Mouse (Mus musculus): Measurements from ENCODE around the gene Amz1.

Amz1 gene

DNA sequence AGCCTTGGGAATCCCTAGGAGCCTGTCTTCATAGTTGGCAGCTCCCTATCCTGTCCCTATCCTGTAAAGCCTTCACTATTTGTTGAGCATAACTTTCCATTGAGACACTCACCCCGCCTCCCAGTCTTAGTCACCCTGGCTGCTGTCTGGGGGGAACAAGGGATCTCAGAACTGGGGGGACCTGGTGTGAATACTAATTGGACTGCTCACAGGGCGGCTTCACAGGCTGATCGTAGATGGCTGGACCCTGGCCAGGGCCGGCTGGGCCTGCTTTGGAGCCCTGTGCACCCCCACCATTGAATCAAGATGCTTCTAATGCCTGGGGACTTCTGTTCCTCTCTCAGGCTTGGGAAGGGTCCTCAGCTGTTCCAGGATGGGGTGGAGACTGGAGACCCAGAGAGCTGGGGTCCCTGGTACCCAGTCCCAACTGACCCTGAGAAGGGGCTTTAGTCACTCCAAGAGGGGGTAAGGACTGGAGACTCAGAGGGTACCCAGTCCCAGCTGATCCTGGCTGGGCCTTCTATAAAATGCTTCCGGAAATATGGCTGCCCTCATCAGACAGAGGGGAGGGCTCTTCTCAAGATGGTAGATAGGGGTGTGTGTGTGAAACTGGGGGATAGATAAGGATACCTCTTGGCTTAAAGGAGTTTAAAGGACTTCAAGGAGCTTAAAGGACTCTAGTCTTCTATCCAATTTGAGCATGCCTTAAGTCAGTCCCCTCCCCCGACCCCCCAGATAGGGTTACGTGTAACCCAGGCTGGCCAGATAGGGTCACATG, 2.3 kb downstream of the Amz1 start:
- DNase-seq (ENCODE audit: low spot score) = no peak

DNA sequence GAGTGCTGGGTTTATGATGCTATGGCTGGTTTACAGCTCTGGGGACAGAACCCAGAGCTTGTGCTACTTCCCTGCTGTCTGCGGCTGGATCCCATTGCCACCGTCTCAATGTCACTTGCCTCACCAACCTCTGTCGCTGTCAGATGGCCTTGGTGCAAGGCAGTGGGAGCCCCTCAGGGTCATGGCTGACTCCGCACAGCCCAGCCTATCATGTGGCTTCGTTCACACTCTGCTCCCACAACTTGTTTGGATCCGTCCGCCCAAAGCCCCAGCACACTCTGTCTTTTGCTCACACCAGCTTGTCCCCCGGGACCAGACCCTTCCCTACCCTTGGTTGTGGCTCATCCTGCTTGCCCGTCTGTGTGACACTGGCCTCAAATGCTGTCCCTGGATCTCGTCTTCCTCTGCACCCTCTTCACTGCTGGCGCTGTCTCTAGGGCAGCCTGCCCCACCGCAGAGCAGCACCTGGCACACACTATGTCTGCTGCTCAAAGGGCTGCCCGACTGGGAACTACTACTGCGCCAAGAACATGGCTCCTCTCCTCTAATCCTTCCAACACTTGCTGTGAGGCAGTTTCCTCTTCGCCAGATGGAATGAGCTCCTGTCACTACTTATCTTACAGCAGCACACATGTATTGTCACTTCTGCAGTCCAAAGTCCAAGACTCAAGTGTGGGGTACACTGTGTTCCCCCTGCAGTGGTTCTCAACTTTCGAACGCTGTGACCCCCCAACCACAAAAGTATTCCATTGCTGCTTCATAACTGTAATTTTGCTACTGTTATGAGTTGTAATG, 3.2 kb downstream of the Amz1 start:
- no peak for DNase-seq (ENCODE audit: low spot score)

DNA sequence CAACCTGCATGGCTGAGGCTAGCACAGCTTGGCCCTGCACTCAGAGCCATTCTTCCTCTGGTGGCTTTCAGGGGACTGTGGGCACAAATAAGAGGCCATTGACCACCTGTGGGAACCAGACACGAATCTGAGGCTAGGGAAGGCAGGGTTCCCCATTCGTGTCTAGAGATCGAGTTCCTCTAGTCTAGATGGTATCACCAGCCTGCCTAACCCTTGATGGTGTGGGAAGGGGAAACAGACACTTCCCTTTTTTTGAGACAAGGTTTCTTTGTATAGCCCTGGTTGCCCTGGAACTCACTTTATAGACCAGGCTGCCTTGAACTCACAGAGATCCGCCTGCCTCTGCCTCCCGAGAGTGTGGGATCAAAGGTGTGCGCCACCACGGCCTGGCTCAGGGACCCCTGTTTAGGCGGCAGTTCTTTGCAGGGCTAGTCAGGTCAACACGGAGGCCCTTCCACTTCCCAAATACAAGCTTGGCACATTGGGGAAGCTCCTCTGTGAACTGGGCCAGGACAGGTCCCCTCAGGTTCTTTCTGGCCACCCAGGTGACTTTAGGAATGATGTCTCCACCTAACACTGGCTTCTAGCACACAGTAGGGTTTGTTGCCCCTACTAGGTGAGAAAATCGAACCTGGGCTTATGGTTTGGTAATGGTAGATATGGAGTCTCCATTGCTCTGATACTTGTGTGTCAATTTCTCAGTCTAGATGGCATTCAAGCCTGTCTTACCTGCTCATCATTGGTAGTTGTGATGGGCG, 7.3 kb downstream of the Amz1 start:
- no peak for DNase-seq (ENCODE audit: low spot score)

DNA sequence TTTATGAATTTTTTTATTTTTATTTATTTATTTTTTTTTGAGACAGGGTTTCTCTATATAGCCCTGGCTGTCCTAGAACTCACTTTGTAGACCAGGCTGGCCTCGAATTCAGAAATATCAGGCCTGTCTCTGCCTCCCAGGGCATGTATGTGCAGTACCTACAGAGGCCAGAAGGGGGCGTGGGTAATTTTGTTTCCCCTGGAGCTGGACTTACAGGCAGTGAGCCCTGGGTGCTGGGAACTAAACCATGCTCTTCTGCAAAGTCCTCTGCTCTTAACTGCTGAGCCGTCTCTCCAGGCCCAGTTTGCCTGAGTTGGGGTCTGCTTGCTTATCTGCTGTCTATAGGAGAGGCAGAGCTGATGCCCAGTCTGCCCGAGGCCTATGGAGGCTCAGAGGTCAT, 8.3 kb downstream of the Amz1 start:
- DNase-seq (ENCODE audit: low spot score) = no peak

DNA sequence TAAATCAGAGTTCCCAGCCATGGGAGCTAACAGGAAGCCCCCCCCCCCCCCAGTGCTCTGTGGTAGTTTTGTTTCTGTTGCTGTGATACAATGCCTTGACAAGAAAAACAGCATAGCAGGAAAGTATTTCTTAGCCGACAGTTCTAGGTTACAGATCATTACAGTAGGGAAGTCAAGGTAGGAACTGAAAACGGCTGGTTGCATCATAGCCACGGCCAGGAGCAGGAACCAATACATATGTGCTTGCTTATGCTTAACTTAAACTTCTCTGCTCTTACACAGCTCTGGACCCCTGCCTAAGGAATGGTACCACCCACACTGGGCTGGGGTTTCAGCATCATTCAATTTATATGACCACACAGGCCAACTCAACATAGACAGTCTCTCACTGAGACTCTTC, 9.4 kb downstream of the Amz1 start:
- DNase-seq (ENCODE audit: low spot score) = no peak

- DNase-seq (ENCODE audit: low spot score) = no peak
These were observed 11.4 kb downstream of the Amz1 start for GRCm38 (mm10) chr5:140735297-140735696.

GRCm38 (mm10) chr5:140736166-140736565, 12.2 kb downstream of the Amz1 start:
- no peak for DNase-seq (ENCODE audit: low spot score)

DNA sequence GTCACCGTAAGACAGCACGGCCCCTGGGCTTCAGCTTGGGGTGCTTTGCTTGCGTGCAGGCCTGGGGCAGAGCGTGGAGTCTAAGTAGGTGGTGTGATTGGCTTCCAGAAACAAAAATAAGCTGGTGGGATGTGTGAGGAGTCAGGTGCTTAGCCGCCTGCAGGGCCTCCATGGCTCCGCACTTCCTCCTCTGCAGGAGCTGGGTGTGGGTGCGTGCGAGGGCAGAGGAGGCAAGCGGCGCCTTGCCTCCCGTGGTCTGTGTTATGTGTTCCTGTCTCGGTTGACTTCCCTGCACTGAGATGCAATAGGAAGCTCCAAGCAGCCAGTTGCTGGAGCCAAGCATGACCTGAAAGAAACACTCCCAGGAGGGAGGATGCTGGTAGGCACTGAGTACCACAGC, 15.9 kb downstream of the Amz1 start:
- DNase-seq (ENCODE audit: low spot score) = no peak

DNA sequence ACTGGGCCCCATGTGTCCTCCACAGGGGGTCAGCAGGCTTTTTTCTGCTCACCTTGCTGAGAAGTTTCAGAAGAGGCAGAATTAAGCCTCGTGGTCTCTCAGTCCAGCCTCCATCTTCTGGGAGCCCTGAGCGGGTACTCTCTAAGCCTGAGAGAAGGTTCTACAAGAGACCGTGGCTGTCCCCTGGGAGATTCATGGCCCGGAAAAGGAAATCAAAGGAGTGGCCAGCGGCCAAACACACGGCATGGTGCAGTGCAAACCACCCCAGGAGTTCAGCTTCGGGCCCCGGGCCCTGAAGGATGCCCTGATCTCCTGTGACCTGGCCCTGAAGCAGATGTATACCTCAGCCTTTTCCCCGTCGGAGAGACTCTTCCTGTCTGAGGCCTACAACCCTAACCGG, 17.1 kb downstream of the Amz1 start:
- no peak for DNase-seq (ENCODE audit: low spot score)

DNA sequence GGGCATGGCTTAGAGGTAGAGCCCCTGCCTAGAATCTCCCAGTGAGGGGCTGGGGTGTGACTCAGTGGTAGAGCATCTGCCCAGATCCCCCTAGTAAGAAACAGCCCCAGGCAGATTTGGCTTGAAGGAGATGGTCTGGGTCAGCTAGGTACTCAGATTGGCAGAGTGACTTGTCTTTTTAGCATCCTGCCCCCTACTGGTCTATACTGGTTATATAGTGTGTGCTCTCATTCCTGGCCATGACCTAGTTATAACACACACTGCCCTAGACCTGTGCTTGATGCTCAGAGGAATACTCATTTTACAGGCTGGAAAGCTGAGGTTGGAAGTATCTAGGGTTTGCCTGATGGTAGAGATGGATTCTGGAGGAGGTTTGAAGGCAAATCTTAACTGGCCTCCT, 17.9 kb downstream of the Amz1 start:
- no peak for DNase-seq (ENCODE audit: low spot score)

DNA sequence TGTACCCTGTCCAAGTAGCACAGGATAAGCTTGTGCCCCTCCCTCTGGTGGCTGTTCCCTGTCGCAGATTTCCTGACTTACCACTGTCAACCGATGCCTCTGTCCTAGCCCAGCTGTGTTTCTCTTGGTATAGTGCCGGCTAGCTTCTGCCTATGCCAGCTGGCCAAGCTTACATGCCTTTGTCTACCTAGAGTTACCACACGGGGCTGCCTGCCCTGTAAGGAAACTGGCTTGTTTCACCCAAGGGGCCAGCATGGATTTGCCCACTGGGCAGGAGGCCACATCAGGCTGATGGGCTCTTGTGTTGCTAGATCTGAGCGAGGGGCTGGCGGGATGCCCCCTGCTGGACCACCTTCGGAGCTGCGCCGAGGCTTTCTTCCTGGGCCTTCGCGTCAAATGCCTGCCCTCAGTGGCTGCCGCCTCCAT, 19.8 kb downstream of the Amz1 start:
- no peak for DNase-seq (ENCODE audit: low spot score)

- no peak for DNase-seq (ENCODE audit: low spot score)
These were observed 24.5 kb downstream of the Amz1 start for GRCm38 (mm10) chr5:140748425-140748824.

DNA sequence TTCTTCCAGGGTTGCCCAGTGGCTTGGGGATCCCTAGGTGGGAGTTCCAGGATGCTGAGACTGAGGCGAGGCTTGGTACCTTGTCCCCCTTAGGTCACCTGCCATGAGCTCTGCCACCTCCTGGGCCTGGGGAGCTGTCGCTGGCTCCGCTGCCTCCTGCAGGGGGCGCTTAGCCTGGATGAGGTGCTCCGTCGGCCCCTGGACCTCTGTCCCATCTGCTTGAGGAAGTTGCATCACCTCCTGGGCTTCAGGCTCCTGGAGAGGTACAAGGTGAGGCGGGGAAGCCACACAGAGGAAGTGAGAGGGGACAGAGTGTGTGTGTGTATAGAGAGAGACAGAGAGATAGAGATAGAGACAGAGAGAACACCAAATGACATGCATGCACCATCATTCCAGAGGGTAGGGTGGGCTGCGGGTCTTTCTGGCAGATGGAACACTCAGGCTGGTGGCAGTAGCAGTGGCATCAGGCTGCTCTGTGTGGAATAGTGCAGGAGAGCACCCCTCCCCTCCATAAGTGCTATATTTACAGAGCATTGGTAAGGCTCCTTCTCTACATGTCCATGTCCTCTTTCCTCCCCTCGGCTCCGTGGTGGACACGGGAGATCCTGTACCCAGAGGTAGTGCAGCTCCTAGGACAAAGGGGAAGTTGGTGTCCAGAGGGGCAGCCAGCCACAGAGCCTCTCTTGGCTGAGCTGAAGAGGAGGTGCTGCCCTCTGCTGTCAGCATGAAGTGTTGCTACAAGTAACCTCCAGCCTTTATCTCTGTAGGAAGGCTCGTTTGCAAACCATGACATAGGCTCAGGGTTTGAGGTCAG, 25.3 kb downstream of the Amz1 start:
- peak; percentile 27 for DNase-seq (ENCODE audit: low spot score)

DNA sequence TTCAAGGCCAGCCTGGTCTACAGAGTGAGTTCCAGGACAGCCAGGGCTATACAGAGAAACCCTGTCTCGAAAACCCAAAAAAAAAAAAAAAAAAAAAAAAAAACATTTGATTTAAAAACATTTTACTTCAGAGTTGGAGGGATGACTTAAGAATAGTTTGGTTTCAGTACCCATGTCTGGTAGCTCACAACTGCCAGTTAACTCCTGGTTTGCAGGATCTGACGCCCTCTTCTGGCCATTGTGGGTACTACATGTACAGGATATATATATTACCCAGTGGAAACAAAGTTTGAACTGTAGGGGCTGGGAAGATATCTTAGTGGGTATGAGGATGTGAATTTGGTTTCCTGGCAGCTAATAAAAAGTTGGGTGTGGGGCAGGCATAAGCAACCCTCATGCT, 27.0 kb downstream of the Amz1 start:
- DNase-seq (ENCODE audit: low spot score) = no peak

- DNase-seq (ENCODE audit: low spot score) = no peak
These were observed 28.1 kb downstream of the Amz1 start for GRCm38 (mm10) chr5:140752041-140752440.

GRCm38 (mm10) chr5:140752639-140753038, 28.7 kb downstream of the Amz1 start:
- no peak for DNase-seq (ENCODE audit: low spot score)

DNA sequence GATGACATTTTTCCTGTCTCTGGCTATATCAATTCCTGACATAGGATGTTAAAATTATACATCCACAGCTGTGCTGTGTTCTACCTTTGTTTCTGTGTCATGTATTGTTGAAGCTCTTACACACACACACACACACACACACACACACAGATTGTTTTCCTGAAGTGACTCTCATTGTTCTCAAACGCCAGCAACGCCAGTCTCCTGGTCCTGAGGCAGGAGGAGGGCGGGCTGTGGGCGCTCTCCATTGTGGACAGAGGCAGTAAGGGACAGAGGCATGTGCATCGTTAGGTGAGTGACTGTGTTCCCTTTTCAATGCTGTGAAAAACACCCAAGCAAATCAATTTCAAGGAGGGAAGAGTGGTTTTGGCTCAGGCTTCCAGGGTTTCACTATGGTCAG, 29.3 kb downstream of the Amz1 start:
- DNase-seq (ENCODE audit: low spot score) = no peak

GRCm38 (mm10) chr5:140758864-140759263, 34.9 kb downstream of the Amz1 start:
- DNase-seq (ENCODE audit: low spot score) = no peak

DNA sequence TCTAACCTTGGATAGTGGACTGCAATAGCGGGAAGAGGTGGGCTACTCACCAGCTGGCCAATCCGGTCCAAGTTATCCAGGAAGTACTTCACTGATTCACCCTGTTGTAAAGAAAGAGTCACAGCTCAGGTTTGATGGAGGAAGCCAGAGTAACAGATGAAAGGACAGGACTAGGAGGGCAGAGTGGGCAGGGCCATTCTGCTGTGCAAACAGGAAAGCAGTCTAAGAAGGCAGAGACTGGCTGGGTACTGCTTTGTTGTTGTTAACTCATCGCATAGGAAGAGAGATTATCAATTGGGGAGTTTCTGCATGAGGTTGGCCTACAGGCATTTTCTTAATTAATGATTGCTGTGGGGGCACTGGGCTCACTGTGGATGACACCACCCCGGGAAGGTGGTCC, 38.6 kb downstream of the Amz1 start:
- no peak for DNase-seq (ENCODE audit: low spot score)

- DNase-seq (ENCODE audit: low spot score) = no peak
These were observed 41.1 kb downstream of the Amz1 start for GRCm38 (mm10) chr5:140764921-140765613.

GRCm38 (mm10) chr5:140766566-140766965, 42.6 kb downstream of the Amz1 start:
- DNase-seq (ENCODE audit: low spot score) = no peak
